Mouse (Mus musculus) gastrocnemius, postnatal 14 days (tissue): ENCODE measurements around the gene Hspa14. TPM values are rescaled to one million over a fixed set of nuclear protein-coding genes. Genes with fewer than 3 reads are reported as not detected.

ENCODE experiments used
- DNase-seq: peaks from one replicate; pipeline ENCODE4 v3.0.0; 2021; ENCODE audit warnings: mixed read lengths
- intact Hi-C: fragments of 180-260 bp; cut with DNase I; formaldehyde crosslinking; loops from one replicate; pipeline ENCODE4 v1.15.1; 2025; ENCODE audit warnings: low total_unique reads
- long read RNA-seq, 2 experiments: library from polyadenylated mRNA; stranded (forward); transcript quantifications; one replicate each; pipeline ENCODE4 v2.0.0; 2021
- total RNA-seq, 2 experiments: library from RNA; stranded (reverse); gene quantifications; 2 replicates each; pipeline ENCODE4 v1.2.3; 2021

Gene Hspa14
- total RNA-seq: 10 to 100 TPM; 14.8 to 16.1 TPM
- long read RNA-seq, experiment 1, transcript Hspa14-201 (14 exons, 1,795 nt): major isoform, 7 of 9 reads
- long read RNA-seq, experiment 1, partial matches to known transcripts: 1 of 9 reads
- long read RNA-seq, experiment 1, other reads (novel, unspliced or antisense): 1 of 9 reads
- long read RNA-seq, experiment 2, transcript Hspa14-201 (14 exons, 1,795 nt): major isoform, 11 of 13 reads
- long read RNA-seq, experiment 2, partial matches to known transcripts: 1 of 13 reads
- long read RNA-seq, experiment 2, other reads (novel, unspliced or antisense): 1 of 13 reads

DNA sequence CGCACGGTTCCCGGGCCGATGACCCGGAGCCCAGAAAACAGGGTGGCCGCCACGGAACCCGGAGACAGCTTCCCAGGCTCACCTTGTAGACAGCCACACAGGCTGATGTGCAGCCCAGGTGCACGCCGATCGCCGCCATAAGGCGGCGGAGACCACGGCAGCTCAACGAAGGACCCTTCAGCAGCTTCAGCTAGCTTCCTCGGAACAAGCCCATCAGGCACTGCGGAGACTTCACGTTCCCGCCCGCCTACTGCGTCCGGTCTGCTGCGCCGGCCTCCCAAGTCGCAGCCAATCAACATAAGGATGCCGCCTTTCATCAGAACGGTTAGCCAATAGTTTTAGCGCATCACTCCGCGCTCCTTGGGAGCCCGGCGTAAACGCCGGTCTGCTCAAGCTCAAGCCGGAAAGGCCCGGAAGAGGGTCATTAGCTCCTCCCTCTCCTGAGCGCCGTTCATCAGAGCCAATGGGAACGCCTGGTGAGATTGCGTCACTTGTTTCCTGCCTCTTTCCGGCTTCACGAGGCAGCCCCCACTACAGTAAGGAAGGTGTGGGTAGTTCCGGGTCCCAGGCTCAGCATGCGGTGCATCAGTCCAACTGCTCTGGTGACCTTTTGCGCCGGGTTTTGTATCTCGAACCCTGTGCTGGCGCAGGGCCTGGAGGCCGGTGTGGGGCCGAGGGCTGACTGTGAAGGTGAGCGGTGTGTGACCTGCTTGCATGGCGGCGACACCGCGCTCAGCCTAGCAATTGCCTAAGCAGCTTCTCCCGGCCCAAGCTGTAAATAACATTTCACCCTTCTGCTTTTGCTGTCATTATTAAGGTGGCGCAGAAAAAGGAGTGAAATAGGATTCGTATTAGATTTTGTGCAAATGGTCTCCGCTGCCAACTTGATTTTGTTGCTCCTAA lies at the start of gene Hspa14, which contains the start of the genes Gm45902 and Cdnf:
Gene Hspa14 (minus strand): TSS at position 263 of the 903 bp plus-strand sequence.
Gene Gm45902 (minus strand): TSS at position 239 of the 903 bp plus-strand sequence.
Gene Cdnf (plus strand): TSS at position 479 of the 903 bp plus-strand sequence.
- intact Hi-C loops: no loop called here
- peak; percentile 93 for DNase-seq

GRCm38 (mm10) chr2:3546588-3546987 lies 34.0 kb upstream of the Hspa14 start:
- DNase-seq: peak; percentile 40
- intact Hi-C loops: no loop called here

GRCm38 (mm10) chr2:3546055-3546454 lies 33.4 kb upstream of the Hspa14 start:
- DNase-seq: no peak
- intact Hi-C loops: no loop called here

DNA sequence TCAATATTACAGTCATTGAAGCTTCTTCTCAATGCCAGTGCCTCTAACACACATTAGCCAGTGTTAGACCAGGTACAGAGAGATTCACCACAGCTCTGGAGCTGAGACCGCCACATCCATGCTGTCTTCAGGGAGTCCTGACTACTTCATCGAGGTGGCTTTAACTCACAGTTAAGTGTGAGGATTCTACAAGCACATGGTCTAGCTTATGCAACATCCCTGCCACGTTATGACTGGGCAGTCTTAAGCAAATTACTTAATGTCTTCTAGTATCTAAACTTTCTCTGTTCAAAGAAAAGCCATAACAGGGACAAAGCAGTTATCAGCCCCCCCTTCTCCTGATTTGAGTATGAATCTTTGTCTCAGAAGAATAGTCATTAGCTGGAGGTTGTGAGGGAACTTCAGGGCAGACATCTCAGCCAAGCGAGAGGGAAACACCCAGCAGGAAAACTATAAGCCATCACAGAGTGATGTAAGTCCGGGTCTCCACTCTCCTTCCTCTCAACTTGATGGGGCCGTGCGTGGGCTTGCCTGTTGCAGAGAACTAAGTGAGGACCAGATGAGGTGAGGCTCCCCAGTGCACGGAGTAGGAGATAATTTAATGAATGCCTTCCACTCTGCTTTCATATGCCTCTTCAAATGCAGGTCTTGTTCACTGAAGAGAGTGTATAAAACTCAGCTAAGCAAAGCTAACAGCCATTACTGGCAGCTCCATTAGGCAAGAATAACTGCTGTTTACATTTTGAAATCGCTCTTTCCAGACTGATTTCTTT lies 28.9 kb upstream of the Hspa14 start:
- no peak for DNase-seq
- intact Hi-C loops: no loop called here

- intact Hi-C loops: no loop called here
- no peak for DNase-seq
Measured at GRCm38 (mm10) chr2:3526288-3526687, 13.7 kb upstream of the Hspa14 start.

- intact Hi-C loops: no loop called here
- DNase-seq: no peak
Measured at GRCm38 (mm10) chr2:3522558-3522957, 9.9 kb upstream of the Hspa14 start.

GRCm38 (mm10) chr2:3512076-3512475 lies 538 bp downstream of the Hspa14 start:
- intact Hi-C loops: no loop called here
- no peak for DNase-seq

DNA sequence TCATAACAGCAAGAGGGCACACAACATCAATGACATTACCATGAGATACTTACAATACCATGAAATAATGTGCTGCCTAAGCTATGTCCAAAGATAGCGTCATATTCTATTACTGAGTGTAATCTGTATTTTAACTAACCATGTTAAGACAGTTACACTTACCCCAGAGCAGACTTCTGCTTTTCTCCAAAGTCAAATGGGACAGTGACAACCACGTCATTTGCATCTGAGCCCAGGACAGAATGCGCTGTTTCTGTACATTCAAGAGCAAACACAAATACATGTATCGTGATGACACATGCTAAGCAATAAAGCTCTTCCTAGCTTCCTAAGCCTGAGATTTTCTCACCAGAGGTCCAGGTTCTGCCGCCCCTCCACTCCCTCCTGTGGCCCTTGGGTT lies 11.7 kb downstream of the Hspa14 start:
- DNase-seq: no peak
- intact Hi-C loops: no loop called here

GRCm38 (mm10) chr2:3499543-3499942 lies 13.1 kb downstream of the Hspa14 start:
- intact Hi-C loops: no loop called here
- DNase-seq: no peak

- no peak for DNase-seq
- intact Hi-C loops: no loop called here
Measured at GRCm38 (mm10) chr2:3493833-3494409, 18.7 kb downstream of the Hspa14 start.

DNA sequence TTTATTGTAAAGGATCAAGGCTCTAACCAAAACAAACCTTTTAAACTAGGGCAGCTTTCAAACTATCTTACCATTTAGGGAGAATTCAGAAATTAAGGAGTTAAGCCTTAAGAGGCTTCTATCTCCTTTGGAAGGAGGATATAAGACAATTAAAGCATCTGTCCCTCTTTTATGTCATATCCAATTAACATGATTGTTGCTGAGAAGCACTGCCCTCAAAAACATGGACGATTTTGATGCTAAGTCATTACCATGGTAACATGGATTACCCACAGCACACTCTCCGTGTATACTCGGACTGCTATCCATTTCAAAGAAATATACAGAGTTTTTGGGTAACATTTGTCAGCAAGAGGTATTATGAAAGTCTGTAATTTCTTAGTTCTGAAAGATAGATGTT lies 22.8 kb downstream of the Hspa14 start:
- DNase-seq: no peak
- intact Hi-C loops: no loop called here

DNA sequence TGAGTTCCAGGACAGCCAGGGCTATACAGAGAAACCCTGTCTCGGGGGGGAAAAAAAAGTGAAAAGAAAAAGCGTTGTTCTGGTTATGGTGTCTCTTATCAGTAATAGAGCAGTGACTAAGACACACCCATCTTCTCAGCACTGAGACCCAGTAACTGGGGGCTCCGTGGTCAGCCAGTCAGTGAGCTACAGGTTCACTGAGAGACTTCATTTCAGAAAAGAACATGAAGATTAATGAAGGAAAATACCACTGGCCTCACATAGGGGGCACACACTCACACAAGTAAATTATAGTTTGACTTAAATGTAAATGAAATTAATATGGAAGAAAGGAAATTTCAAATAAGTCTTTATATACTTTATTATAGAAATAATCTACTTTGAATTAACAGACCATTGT lies 32.4 kb downstream of the Hspa14 start:
- no peak for DNase-seq
- intact Hi-C loops: no loop called here

- no peak for DNase-seq
- intact Hi-C loops: no loop called here
Measured at GRCm38 (mm10) chr2:3475746-3476251, 36.8 kb downstream of the Hspa14 start.

GRCm38 (mm10) chr2:3474861-3475283 lies 37.7 kb downstream of the Hspa14 start, which contains the start of gene Suv39h2:
TSS of gene Suv39h2 (minus strand) at chr2:3475031.
- intact Hi-C loops: no loop called here

GRCm38 (mm10) chr2:3474361-3474805 lies 38.2 kb downstream of the Hspa14 start:
- peak; percentile 34 for DNase-seq
- intact Hi-C loops: no loop called here

More at GRCm38 (mm10) chr2:3474861-3475283, 37.7 kb downstream of the Hspa14 start, which contains the start of gene Suv39h2:
- DNase-seq: peak; percentile 98

GRCm38 (mm10) chr2:3473891-3474290 lies 38.7 kb downstream of the Hspa14 start:
- intact Hi-C loops: no loop called here
- DNase-seq: no peak

DNA sequence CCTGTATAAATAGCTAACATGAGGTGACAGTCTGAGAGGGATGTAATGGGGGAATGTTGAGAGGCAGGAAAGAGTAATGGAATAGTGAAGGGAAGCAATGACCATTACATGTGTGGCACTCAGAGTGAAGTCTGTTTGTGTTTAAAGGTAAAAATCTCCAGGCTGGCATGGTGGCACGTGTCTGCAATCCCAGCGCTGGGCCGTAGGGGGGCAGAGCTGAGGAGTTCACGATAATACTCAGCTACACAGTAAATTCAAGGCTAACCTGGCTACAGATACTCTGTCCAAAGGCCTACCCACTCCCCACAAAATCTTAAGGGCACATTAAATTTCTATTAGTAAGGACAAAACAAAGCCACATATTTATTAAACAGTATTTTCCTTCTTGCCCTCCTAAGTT lies 56.0 kb downstream of the Hspa14 start:
- no peak for DNase-seq
- intact Hi-C loops: no loop called here

- no peak for DNase-seq
- intact Hi-C loops: no loop called here
Measured at GRCm38 (mm10) chr2:3453096-3453495, 59.5 kb downstream of the Hspa14 start.

GRCm38 (mm10) chr2:3449431-3449830 lies 63.2 kb downstream of the Hspa14 start:
- DNase-seq: no peak
- intact Hi-C loops: no loop called here
